Mouse (Mus musculus): ENCODE measurements around the gene Snx21.

DNA sequence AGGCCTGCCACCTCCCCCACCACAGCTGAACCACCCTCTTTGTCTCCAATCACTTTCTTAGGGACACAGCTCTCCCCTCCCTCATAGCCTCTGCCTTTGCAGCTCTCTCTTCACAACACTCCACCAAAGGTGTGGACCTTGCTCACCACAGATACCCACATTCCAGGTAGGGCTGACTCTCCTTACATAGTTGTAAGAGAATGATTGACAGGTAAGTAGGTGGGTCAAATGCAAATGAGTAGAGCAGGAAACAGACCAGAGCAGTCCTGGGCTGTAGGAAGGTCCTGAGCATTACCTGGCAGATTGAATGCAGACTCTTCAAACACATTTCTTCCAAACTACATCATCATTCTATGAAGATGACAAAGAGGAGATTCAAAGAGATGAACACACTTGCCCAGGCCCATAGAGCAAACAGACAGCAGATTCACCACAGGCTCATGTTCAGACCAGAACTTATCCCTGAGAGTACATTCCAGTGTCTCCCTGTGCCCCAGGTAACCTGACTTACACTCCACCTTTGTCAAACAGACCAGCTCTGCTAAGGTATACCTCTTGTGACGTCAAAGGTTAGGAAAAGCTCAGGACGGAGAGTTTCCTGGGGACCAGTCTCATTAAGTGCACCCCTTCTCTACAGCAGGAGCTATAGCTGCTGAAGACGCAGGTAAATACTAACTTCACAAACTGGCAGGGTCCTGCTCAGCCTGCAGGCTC lies 48.1 kb upstream of the Snx21 start:
- TF ChIP-seq POLR2A (IDR thresholded peaks at IDR 0.05; ENCODE audit: control insufficient read depth, low read depth, low read length) (no peak), CTCF (IDR thresholded peaks at IDR 0.05; ENCODE audit: control insufficient read depth, insufficient read depth, insufficient replicate concordance, low read depth, low read length) (no peak)

Data from testis, adult 2 months (tissue).